Mouse (Mus musculus) spleen, postnatal 4 days (tissue): ENCODE results near the gene Anapc16.

ENCODE experiments used
- DNase-seq, 2 experiments: peaks; one replicate each; pipeline ENCODE4 v3.0.0; 2022; ENCODE audit warnings: low spot score in 2 of 2

Anapc16 gene

GRCm38 (mm10) chr10:59971813-59972212 is 31.1 kb downstream of the Anapc16 start:
- no peak for DNase-seq

GRCm38 (mm10) chr10:59970450-59971062 is 32.4 kb downstream of the Anapc16 start:
- DNase-seq: no peak

DNA sequence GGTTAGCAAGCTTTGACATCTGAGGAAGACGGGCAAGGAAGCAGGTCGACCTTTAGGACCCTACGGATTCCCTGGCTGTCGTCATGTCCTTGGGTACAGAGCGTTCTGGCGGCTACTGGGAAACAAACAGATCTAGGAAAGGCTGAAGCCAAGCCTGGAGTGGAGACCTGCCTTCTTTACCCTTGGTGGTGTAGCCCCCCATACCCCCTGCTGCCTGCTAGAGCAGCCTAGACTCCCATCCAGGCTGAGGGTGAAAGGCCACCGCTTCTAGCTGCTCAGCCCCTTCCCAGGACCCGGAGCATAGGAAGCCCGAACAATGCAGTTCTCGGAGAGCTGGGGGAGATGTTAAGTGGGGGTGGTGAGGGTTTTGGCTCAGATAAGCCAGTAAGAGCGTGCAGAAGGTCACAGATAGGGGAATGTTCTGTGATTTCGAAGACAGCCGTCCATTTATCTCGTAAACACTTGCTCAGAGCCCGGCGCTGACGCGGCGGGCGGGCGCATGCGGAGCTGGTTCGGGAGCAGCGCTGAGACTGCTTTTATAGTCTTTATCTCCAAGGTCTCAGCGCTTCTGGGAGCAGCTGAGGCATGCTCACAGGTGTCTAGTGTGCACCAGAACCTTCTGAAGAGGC is 33.0 kb downstream of the Anapc16 start:
- peak; percentile 47 to 68 for DNase-seq

- DNase-seq: no peak
These were observed 35.5 kb downstream of the Anapc16 start for GRCm38 (mm10) chr10:59967309-59967942.

GRCm38 (mm10) chr10:59966743-59967142 is 36.2 kb downstream of the Anapc16 start:
- DNase-seq: no peak

- DNase-seq: no peak
These were observed 37.1 kb downstream of the Anapc16 start for GRCm38 (mm10) chr10:59965788-59966187.

DNA sequence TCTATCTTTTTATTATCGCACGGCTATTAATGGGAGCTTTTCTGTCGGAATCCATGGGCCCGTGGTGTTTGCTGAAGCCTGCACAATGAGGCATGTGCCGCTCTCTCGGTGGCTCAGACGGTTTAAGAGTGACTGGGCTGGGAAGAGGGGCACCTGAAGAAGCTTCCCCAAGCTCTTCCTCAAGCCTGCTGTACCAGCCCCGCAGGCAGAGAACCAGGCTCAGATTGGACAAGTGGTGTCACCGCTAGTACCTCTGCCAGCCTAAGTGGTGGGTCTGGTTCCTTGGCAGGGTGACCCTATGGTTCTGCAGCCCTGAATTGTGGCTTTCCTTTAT is 37.6 kb downstream of the Anapc16 start:
- DNase-seq: no peak

DNA sequence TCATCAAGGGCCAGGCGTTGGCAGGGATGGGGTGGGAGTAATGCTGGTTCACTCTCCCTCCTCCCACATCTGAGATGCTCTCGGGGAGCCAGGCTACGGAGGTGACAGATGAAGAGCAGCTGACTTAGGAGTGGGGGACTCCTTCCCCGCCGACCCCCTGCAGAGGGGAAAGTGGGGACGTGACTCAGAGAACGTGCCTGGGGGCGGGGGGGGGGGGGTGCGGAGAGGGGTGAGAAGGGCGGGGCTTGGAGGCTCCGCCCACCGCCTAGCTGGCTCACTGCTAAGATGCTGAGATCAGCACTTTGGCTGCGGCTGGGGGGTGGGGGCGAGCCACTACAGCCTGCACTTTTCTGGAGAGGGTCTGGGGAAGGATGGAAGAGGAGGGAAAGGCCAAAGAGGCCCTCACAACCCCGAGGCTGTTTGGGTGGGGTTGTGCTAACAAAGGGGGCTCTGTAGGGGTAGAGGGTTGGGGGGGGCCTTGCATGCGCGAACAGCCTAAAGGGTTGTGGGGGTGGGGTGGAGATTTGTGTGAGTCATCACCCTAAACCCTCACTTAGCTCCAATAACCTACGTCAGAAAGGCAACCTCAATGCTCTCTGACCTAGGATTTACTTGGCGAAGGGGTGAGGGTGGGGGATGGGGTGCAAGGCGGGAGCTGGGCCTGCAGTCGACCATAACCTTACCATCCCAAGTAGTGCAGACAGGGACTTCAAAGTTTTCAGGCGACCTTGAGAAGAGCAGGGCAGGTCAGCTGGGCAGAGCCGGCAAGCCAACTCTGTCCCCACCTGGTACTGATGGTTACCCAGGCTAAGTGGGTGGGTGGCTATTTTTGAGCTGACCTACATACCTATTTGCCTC is 38.2 kb downstream of the Anapc16 start:
- no peak for DNase-seq

DNA sequence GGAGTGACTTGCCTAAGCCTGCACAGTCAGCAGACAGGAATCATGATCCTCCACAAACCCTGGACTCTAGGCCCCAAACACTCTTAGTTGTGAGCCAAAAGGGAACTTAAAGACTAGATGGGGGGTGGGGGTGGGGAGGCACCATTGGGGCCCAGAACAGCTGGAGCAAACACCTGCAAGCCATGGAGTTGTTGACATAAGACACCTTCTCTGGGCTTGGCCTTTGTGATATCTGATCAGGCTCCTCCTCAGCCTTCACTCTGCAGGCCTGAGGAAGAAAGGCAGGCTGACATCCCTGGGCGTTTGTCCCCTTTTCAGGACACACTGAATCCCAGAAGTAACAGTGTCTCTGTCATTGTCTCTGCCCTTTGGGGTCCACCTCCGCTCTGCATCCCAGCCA is 39.3 kb downstream of the Anapc16 start:
- DNase-seq: no peak

- DNase-seq: no peak
These were observed 43.4 kb downstream of the Anapc16 start for GRCm38 (mm10) chr10:59959517-59959916.

GRCm38 (mm10) chr10:59958458-59958857 is 44.5 kb downstream of the Anapc16 start:
- no peak for DNase-seq

GRCm38 (mm10) chr10:59957171-59958149 is 45.5 kb downstream of the Anapc16 start:
- no peak for DNase-seq

GRCm38 (mm10) chr10:59956681-59957080 is 46.3 kb downstream of the Anapc16 start:
- DNase-seq: no peak

GRCm38 (mm10) chr10:59953564-59954039 is 49.3 kb downstream of the Anapc16 start:
- DNase-seq: no peak

DNA sequence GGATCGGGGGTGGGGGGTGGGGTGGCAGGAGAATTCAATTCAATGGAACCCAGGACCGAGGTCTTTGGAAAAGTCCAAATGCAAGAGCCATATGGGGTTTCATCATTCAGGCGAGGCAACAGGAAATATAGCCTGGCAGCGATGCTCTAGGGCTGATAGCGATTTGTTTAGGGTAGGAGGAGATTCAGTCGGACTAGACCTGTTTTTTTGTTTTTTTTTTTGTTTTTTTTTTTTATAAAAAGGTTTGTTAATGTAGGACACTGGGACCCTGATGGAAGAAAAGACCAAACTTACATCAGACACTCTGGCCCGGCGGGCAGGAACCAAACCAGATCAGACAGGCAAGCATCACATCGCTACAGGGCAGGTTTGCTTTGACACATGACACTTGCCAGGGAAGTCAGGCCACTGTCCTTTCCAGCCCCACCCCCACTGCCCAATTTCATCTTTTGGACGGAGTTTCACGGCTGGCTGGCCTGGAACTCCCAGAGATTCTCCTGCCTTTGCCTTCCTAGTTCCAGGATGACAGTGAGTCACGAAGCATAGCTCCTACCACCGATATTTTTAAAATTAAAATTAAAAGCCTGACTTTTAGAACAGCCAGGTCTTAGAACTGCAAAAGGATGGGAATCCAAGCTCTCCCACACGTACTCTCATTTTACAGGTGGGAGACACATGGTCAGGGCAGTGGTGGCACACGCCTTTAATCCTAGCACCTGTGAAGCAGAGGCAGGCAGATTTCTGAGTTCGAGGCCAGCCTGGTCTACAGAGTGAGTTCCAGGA is 50.0 kb downstream of the Anapc16 start:
- DNase-seq: no peak

DNA sequence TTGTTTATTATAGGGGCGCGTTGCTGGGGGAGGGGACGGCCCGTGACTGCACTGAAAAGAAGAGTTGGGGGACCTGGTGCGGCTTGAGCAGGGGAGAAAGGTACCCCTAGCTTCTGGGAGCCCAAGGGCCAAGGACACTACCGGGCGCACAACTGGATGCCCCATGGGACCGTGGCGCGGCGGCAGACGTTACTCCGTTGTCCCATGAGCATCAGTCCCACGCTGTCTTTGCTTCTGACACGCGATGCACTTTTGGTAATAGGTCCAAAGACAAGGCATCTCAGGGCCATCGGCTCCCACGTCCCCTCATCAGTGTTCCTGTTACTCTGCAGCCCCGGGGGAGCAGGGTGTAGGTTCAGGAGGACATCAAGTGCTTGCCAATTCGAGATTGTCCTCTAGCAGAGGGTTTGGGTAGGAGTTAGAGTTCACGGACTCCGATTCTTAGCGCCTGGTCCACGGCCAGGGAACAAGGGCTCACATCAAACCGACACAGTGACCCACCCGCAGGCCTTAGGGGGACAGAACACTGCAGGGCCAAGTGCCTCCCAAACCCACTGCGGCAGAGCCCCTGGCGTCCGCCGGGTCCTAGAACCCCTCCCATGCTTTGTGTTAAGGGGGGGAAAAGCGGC is 50.7 kb downstream of the Anapc16 start:
- DNase-seq: peak in 1 of 2 experiments; percentile 30

GRCm38 (mm10) chr10:59951211-59952151 is 51.5 kb downstream of the Anapc16 start, which contains the start of gene Ddit4:
Ddit4 (minus strand) TSS chr10:59951834.
- DNase-seq: peak; percentile 99

DNA sequence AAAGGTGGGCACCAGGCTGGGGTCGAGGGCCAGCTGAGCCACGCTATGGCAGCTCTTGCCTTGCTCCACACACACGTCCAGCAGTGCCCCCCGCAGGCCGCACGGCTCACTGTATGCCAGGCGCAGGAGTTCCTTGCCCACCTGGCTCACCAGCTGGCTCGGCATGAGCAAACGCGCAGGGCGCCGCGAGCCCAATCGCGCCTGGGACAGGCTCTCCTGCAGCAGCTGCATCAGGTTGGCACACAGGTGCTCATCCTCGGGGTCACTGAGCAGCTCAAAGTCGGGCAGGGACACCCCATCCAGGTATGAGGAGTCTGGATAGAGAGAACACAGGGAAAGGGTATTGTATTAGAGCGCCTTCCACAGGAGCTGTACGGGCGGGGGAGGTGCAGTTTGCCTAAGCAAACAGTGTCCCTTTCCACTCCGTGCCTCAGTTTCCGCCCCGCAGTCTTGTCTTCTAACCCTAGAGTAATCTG is 52.2 kb downstream of the Anapc16 start:
- peak; percentile 77 to 88 for DNase-seq
